Mouse (Mus musculus): Measurements from ENCODE around the gene Rbm33. TPM values are rescaled to one million over a fixed set of nuclear protein-coding genes. Genes with fewer than 3 reads are reported as not detected.

The Rbm33 gene
- polyA plus RNA-seq (2014; fragmentation: Nextera tagmentation; extraction: Ambion mirVana): 21.4 and 21.7 TPM in 2 replicates

DNA sequence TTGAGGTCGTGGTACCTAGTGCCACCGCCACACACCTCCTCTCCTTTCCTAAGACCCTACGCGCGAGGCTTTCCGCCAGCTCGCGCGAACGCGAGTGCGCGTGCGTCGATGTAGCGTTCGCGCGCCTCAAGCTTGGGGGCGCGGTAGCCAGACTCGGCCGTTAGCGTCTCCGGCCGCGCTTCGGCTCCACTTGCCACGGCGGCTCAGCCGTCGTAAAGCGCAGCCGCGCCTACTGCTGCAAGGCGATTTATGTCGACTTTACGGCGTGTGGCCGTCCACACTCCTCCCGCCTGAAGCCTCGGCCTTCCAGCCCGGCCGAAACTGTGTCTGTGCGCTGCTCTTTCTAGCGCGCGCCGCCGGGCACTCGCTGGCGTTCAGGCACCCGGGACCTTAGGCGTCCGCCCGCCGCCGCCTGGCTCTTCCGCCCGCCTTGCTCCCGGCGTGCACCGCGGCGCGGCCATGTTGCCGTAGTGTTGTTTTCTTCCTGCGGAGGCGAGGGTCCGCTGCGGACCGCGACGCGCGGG, at the start of gene Rbm33:
TSS of gene Rbm33 (plus strand) at position 400 of the 524 bp plus-strand sequence.
- ATAC-seq (peak; percentile 94), DNase-seq (ENCODE audit: low spot score) (peak; percentile 96)
- WGBS: under 1% methylated on average over 74 of the region's 76 CpGs
- no peaks in the 10 kb centered on the region for H3K27me3 ChIP-seq (replicated peaks; ENCODE audit: control insufficient read depth, insufficient read depth, low read length)
- peak within 1 kb of the TSS; percentile 99 for H3K27ac ChIP-seq (ENCODE audit: low read depth, low read length)
- no peaks in the 10 kb centered on the region for H3K9me3 ChIP-seq (replicated peaks; ENCODE audit: control insufficient read depth, low read length)
- H3K4me3 ChIP-seq (ENCODE audit: low read depth, low read length): peak within 1 kb of the TSS; percentile 96
- H3K9ac ChIP-seq (ENCODE audit: low read length): peak within 1 kb of the TSS; percentile 100
- H3K4me2 ChIP-seq (ENCODE audit: low read length): peak within 1 kb of the TSS; percentile 77
- peaks cover 14% of the 10 kb centered on the region for H3K4me1 ChIP-seq (ENCODE audit: control insufficient read depth, insufficient read depth, low read length)
- H3K36me3 ChIP-seq (ENCODE audit: control insufficient read depth, insufficient read depth, low read length): no peaks in the 10 kb centered on the region

DNA sequence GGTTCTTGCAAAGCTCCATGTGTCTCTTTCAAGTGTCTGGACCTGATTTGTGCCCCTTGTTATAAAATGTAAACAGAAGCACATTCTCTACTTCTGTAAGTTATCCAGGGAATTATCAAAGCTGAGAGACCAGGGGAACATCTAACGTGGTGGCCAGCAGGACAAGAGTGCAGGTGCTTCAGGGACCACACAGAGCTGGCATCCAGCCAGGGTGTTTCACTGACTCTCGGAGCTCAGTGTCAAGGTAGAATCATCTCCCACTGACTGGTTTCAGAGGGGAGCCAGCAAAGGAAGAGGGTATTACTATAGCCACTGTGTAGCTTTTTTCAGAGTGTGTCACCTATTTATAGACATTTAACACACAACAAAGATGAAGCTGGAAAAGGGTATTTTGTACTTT, 49.3 kb upstream of the Rbm33 start:
- H3K4me1 ChIP-seq (ENCODE audit: control insufficient read depth, insufficient read depth, low read length): no peaks in the 10 kb centered on the region
- H3K36me3 ChIP-seq (ENCODE audit: control insufficient read depth, insufficient read depth, low read length): no peaks in the 10 kb centered on the region
- H3K27me3 ChIP-seq (replicated peaks; ENCODE audit: control insufficient read depth, insufficient read depth, low read length): no peaks in the 10 kb centered on the region
- no peaks in the 10 kb centered on the region for H3K9me3 ChIP-seq (replicated peaks; ENCODE audit: control insufficient read depth, low read length)
- H3K4me3 ChIP-seq (ENCODE audit: low read depth, low read length): no peak overlapping the region
- no peak for ATAC-seq
- H3K27ac ChIP-seq (ENCODE audit: low read depth, low read length): no peak overlapping the region
- H3K9ac ChIP-seq (ENCODE audit: low read length): no peak overlapping the region
- no peak for DNase-seq (ENCODE audit: low spot score)
- 45% methylated on average over 2 of the region's 2 CpGs for WGBS
- H3K4me2 ChIP-seq (ENCODE audit: low read length): no peak overlapping the region

DNA sequence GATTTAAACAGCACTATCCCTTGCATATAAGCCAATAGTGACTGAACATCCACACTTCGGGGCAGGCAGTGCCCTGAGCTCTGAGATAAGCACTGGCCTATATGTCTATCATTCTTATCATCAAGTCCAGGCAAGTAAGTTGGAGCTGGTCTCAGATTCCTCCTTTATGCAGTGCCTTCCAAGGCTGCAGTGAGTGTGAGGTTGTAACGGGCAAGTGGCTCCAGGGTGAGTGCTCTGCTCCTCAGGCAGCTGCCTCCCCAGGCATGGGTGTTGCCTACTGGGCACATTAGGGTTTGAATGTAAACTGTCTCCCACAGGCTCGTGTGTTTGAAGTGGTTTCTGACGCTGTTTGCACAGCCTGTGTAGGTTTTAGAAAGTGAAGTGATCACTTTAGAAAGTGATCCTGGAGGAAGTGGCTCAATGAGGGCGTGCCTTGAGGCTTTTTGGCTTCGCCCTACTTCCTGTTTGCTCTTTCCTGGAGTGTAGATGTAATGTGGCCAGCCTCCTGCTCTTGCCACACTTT, 47.4 kb upstream of the Rbm33 start:
- Histone ChIP-seq H3K9me3 (replicated peaks; ENCODE audit: control insufficient read depth, low read length) (no peaks in the 10 kb centered on the region), H3K4me3 (ENCODE audit: low read depth, low read length) (no peak overlapping the region), H3K27me3 (replicated peaks; ENCODE audit: control insufficient read depth, insufficient read depth, low read length) (no peaks in the 10 kb centered on the region), H3K27ac (ENCODE audit: low read depth, low read length) (no peak overlapping the region), H3K9ac (ENCODE audit: low read length) (no peak overlapping the region), H3K36me3 (ENCODE audit: control insufficient read depth, insufficient read depth, low read length) (no peaks in the 10 kb centered on the region), H3K4me1 (ENCODE audit: control insufficient read depth, insufficient read depth, low read length) (no peaks in the 10 kb centered on the region), H3K4me2 (ENCODE audit: low read length) (no peak overlapping the region)
- WGBS: 66% methylated on average over 6 of the region's 6 CpGs
- ATAC-seq: no peak
- no peak for DNase-seq (ENCODE audit: low spot score)

DNA sequence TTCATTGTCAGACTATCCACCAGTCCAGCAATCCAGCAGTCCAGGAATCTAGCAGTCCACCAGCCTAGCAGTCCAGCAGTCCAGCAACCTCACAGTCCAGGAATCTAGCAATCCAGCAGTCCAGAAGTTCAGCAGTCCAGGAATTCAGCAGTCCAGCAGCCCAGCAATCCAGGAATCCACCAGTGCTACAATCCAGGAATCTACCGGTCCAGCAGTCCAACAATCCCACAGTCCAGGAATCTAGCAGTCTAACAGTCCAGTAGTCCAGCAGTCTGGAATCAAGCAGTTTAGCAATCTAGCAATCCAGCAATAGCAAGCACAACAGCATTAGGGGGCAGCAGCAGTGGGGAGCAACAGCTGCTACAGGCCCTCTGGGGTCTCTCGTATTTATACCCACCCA, 44.1 kb upstream of the Rbm33 start:
- Histone ChIP-seq H3K4me1 (ENCODE audit: control insufficient read depth, insufficient read depth, low read length) (no peaks in the 10 kb centered on the region), H3K27ac (ENCODE audit: low read depth, low read length) (no peak overlapping the region), H3K9ac (ENCODE audit: low read length) (no peak overlapping the region), H3K27me3 (replicated peaks; ENCODE audit: control insufficient read depth, insufficient read depth, low read length) (no peaks in the 10 kb centered on the region), H3K4me3 (ENCODE audit: low read depth, low read length) (no peak overlapping the region), H3K9me3 (replicated peaks; ENCODE audit: control insufficient read depth, low read length) (no peaks in the 10 kb centered on the region), H3K4me2 (ENCODE audit: low read length) (no peak overlapping the region), H3K36me3 (ENCODE audit: control insufficient read depth, insufficient read depth, low read length) (no peaks in the 10 kb centered on the region)
- whole genome bisulfite sequencing: 90% methylated on average over 2 of the region's 2 CpGs
- DNase-seq (ENCODE audit: low spot score) (no peak), ATAC-seq (no peak)

DNA sequence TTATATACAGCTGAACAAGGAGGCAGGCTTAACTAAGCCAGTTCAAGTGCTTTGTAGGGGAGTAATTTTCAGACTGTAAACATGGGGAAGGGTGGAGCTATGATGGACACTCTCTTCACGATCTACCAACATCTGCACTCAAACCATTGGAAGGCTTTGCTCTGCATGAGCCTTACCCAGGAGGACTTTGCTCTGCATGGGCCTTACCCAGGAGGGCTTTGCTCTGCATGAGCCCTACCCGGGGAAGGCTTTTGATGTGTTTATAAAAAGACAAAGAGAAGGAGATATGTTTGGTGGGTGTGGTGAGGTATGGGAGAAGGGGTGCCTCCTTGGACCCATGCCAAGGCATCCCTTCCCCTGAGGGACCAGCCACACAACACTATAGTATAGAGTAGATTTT, 39.6 kb upstream of the Rbm33 start:
- H3K4me3 ChIP-seq (ENCODE audit: low read depth, low read length): no peak overlapping the region
- no peaks in the 10 kb centered on the region for H3K27me3 ChIP-seq (replicated peaks; ENCODE audit: control insufficient read depth, insufficient read depth, low read length)
- no peaks in the 10 kb centered on the region for H3K36me3 ChIP-seq (ENCODE audit: control insufficient read depth, insufficient read depth, low read length)
- WGBS: 58% methylated on average over 2 of the region's 2 CpGs
- ATAC-seq: no peak
- H3K27ac ChIP-seq (ENCODE audit: low read depth, low read length): no peak overlapping the region
- no peak overlapping the region for H3K9ac ChIP-seq (ENCODE audit: low read length)
- no peaks in the 10 kb centered on the region for H3K4me1 ChIP-seq (ENCODE audit: control insufficient read depth, insufficient read depth, low read length)
- no peak for DNase-seq (ENCODE audit: low spot score)
- no peaks in the 10 kb centered on the region for H3K9me3 ChIP-seq (replicated peaks; ENCODE audit: control insufficient read depth, low read length)
- H3K4me2 ChIP-seq (ENCODE audit: low read length): no peak overlapping the region

DNA sequence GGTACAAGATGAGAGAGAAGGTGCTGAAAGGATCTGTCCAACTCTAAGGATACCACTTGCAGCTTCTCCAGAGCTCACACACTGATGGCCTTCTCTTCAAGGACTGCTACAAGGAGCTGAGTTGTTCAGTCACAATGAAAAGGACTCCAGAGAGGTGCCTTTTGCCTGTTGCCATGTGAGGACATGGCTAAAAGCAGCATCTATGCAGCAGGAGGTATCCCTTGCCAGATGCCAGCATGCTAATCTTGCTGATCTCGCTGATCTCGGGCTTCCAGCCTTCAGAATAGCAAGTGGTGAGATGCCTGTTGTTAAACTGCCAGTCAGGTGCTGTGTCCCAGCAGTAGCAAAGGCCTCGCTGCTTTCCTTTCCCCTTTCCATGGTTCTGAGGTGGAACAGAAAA, 27.8 kb upstream of the Rbm33 start:
- ATAC-seq: no peak
- Histone ChIP-seq H3K4me3 (ENCODE audit: low read depth, low read length) (no peak overlapping the region), H3K27me3 (replicated peaks; ENCODE audit: control insufficient read depth, insufficient read depth, low read length) (no peaks in the 10 kb centered on the region), H3K4me2 (ENCODE audit: low read length) (no peak overlapping the region), H3K27ac (ENCODE audit: low read depth, low read length) (no peak overlapping the region), H3K9me3 (replicated peaks; ENCODE audit: control insufficient read depth, low read length) (no peaks in the 10 kb centered on the region), H3K9ac (ENCODE audit: low read length) (no peak overlapping the region), H3K36me3 (ENCODE audit: control insufficient read depth, insufficient read depth, low read length) (no peaks in the 10 kb centered on the region), H3K4me1 (ENCODE audit: control insufficient read depth, insufficient read depth, low read length) (no peaks in the 10 kb centered on the region)
- no peak for DNase-seq (ENCODE audit: low spot score)
- 48% methylated on average over 3 of the region's 3 CpGs for WGBS

DNA sequence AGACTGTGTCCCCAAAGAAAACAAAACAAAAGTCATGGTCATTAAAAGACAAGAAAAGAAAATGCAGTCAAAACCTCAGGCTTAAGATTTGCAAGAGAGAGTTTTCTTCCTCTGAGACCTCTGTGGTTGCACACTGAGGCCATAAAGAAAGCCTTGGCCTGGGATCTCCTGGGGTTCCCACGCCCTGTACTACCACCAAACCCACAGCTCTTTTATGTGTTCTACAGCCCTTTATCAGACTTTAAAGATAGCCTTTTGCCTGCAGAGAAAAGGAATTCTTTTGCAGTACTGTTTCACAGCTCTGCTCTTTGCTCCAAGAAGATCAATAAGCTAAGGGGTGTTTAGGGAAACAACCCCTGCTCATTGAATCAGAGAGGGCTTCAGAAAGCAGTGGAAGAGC, 26.3 kb upstream of the Rbm33 start:
- Histone ChIP-seq H3K27me3 (replicated peaks; ENCODE audit: control insufficient read depth, insufficient read depth, low read length) (no peaks in the 10 kb centered on the region), H3K4me3 (ENCODE audit: low read depth, low read length) (no peak overlapping the region), H3K36me3 (ENCODE audit: control insufficient read depth, insufficient read depth, low read length) (no peaks in the 10 kb centered on the region), H3K9me3 (replicated peaks; ENCODE audit: control insufficient read depth, low read length) (no peaks in the 10 kb centered on the region), H3K4me1 (ENCODE audit: control insufficient read depth, insufficient read depth, low read length) (no peaks in the 10 kb centered on the region), H3K9ac (ENCODE audit: low read length) (no peak overlapping the region), H3K4me2 (ENCODE audit: low read length) (no peak overlapping the region), H3K27ac (ENCODE audit: low read depth, low read length) (no peak overlapping the region)
- ATAC-seq (no peak), DNase-seq (ENCODE audit: low spot score) (no peak)
- 62% methylated on average over 1 of the region's 1 CpGs for WGBS

DNA sequence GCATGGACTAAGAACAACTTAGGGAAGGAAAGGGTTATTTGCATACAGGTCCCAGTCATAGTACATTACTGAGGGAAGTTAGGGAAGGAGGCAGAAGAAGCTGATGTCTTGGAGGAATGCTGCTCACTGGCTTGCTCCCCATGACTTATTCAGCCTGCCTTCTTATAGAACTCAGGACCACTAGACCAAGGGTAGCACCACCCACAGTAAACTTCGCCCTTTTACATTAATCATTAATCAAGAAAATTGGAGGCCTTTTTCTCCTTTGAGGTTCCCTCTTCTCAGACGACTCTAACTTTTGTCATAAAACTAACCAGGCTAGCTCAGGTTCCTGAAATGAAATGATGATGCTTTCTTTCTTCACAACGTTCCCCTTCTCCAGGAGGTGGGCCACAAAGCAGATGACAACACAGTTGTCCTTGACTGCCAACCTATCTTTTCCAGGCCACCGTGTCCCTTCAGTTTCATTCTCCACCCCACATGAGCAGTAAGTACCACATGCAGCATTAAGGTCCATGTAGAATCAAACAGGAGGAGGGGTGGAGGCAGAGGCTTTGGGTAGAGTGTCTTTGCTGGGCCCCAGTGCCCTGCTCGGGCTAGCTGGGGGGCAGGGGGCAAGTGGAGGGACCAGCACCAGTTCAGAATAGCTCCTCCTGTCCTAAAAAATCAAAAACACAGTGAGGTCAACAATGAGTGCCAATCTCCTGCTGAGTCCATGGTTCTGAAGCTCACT, 25.6 kb upstream of the Rbm33 start:
- DNase-seq (ENCODE audit: low spot score): no peak
- Histone ChIP-seq H3K27ac (ENCODE audit: low read depth, low read length) (no peak overlapping the region), H3K4me3 (ENCODE audit: low read depth, low read length) (no peak overlapping the region), H3K9me3 (replicated peaks; ENCODE audit: control insufficient read depth, low read length) (no peaks in the 10 kb centered on the region), H3K27me3 (replicated peaks; ENCODE audit: control insufficient read depth, insufficient read depth, low read length) (no peaks in the 10 kb centered on the region), H3K4me2 (ENCODE audit: low read length) (no peak overlapping the region), H3K4me1 (ENCODE audit: control insufficient read depth, insufficient read depth, low read length) (no peaks in the 10 kb centered on the region), H3K9ac (ENCODE audit: low read length) (no peak overlapping the region), H3K36me3 (ENCODE audit: control insufficient read depth, insufficient read depth, low read length) (no peaks in the 10 kb centered on the region)
- no peak for ATAC-seq
- 90% methylated on average over 5 of the region's 5 CpGs for WGBS

DNA sequence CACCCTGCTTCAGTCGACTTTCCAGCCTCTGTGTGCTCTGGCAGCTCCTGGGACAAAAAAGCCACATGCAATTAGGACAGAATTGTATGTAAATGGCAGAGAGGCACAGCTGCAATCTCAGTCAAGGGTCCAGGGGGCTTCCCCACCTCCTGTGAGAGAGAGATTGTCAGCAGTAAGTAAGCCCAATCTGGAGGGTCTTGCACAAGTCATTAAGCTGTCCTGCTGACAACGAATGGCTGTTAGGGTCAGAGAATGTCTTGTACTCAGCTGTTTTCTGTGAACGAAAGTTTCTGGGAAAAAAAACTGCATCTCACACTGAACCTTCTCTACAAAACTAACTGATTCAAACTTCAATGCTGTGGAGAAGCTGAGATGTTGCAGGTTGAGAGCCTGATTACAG, 24.6 kb upstream of the Rbm33 start:
- WGBS: 53% methylated on average over 3 of the region's 3 CpGs
- no peak overlapping the region for H3K27ac ChIP-seq (ENCODE audit: low read depth, low read length)
- no peak for ATAC-seq
- H3K36me3 ChIP-seq (ENCODE audit: control insufficient read depth, insufficient read depth, low read length): no peaks in the 10 kb centered on the region
- no peaks in the 10 kb centered on the region for H3K27me3 ChIP-seq (replicated peaks; ENCODE audit: control insufficient read depth, insufficient read depth, low read length)
- no peak for DNase-seq (ENCODE audit: low spot score)
- no peak overlapping the region for H3K4me3 ChIP-seq (ENCODE audit: low read depth, low read length)
- no peak overlapping the region for H3K4me2 ChIP-seq (ENCODE audit: low read length)
- no peaks in the 10 kb centered on the region for H3K9me3 ChIP-seq (replicated peaks; ENCODE audit: control insufficient read depth, low read length)
- H3K9ac ChIP-seq (ENCODE audit: low read length): no peak overlapping the region
- no peaks in the 10 kb centered on the region for H3K4me1 ChIP-seq (ENCODE audit: control insufficient read depth, insufficient read depth, low read length)
